ENCODE assay signal across 23 mouse cellular contexts in genomic region chr2:62394800-62395199, GRCm38 (mm10). TPM values are rescaled to one million over a fixed set of nuclear protein-coding genes. Genes with fewer than 3 reads are reported as not detected.
DNase-seq lines count a peak whose midpoint lies in the region; ATAC-seq and TF ChIP-seq lines count a peak whose summit lies in the region.
"Had no signal": no experiment of that assay in that cellular context is flagged by ENCODE, and none has a peak within 500 bp of the region (broad histone marks: within the 10 kb centered on the region; RNA-seq: fewer than 3 reads in every experiment).

No protein-coding gene starts in this region.

- intact Hi-C loops in left cerebral cortex, postnatal 10 days (cut with DNase I), result no loop called here

- no peaks in the 10 kb centered on the region for H3K36me3 ChIP-seq in kidney, adult 2 months (ENCODE audit: control insufficient read depth, insufficient read depth, low read length)
- H3K36me3 ChIP-seq in thymus, adult 2 months (ENCODE audit: control insufficient read depth, insufficient read depth, low read length), result no peaks in the 10 kb centered on the region
- H3K36me3 ChIP-seq: embryonic facial prominence, embryonic 13.5 days; G1E; heart, embryonic 15.5 days; hindbrain, embryonic 13.5 days; limb, embryonic 10.5 days; liver, embryonic 12.5 days; midbrain, embryonic 13.5 days had no signal

- 91% methylated on average over 3 of the region's 3 CpGs for WGBS in kidney, adult 2 months
- 8% methylated on average over 3 of the region's 3 CpGs for WGBS in thymus, adult 2 months

- no peak overlapping the region for H3K4me3 ChIP-seq in kidney, adult 2 months (ENCODE audit: insufficient read depth, low read depth, low read length)
- H3K4me3 ChIP-seq in thymus, adult 2 months (ENCODE audit: control insufficient read depth, insufficient read depth, low read length), result no peak overlapping the region
- H3K4me3 ChIP-seq: embryonic facial prominence, embryonic 13.5 days; gastrocnemius, adult 2 months; heart, embryonic 15.5 days; hindbrain, embryonic 13.5 days; layer of hippocampus, adult 2 months; limb, embryonic 10.5 days; liver, embryonic 12.5 days; midbrain, embryonic 13.5 days had no signal

- peak; percentile 85 for ATAC-seq in inflammation-experienced regulatory T-cells, adult 6 months
- ATAC-seq: intestine, postnatal 0 days; liver, embryonic 12.5 days; midbrain, embryonic 13.5 days had no signal

- H3K4me1 ChIP-seq in kidney, adult 2 months (ENCODE audit: control insufficient read depth, insufficient read depth, low read length), result peaks cover 10% of the 10 kb centered on the region; the same call in 1 of the 2 replicates
- H3K4me1 ChIP-seq in thymus, adult 2 months (replicated peaks; ENCODE audit: control insufficient read depth, insufficient read depth, low read length), result peaks cover 19% of the 10 kb centered on the region
- H3K4me1 ChIP-seq: embryonic facial prominence, embryonic 13.5 days; heart, embryonic 15.5 days; hindbrain, embryonic 13.5 days; limb, embryonic 10.5 days; midbrain, embryonic 13.5 days had no signal

- DNase-seq in kidney, adult 2 months, result no peak
- DNase-seq in kidney, postnatal 10 days, result no peak
- DNase-seq in thymus, adult 2 months, result no peak
- no peak for DNase-seq in thymus, postnatal 36 days
- peak; percentile 41 for DNase-seq in thymus, postnatal 4 days
- no peak for DNase-seq in left cerebral cortex, postnatal 10 days (ENCODE audit: extremely low spot score in 1 of 2, low spot score in 2 of 2)
- no peak for DNase-seq in neural tube, embryonic 10.5 days (ENCODE audit: extremely low spot score, low spot score)
- DNase-seq: adrenal gland, adult 2 months; cerebellum, adult 9-11 months; gastrocnemius, adult 2 months; right cerebral cortex, adult 18-20 months had no signal

- no peak for TF ChIP-seq POLR2A in kidney, adult 2 months (IDR thresholded peaks at IDR 0.05; ENCODE audit: low read depth, low read length)
- TF ChIP-seq POLR2A in thymus, adult 2 months (IDR thresholded peaks at IDR 0.05; ENCODE audit: control insufficient read depth, extremely low read depth, insufficient read depth, low read length, poor library complexity), result no peak

- peak overlapping the region; percentile 16; the same call in 1 of the 2 replicates for H3K27ac ChIP-seq in kidney, adult 2 months (ENCODE audit: insufficient read depth, low read depth, low read length)
- peak overlapping the region; percentile 57; the same call in 1 of the 2 replicates for H3K27ac ChIP-seq in thymus, adult 2 months (ENCODE audit: control insufficient read depth, insufficient read depth, low read length)
- H3K27ac ChIP-seq: embryonic facial prominence, embryonic 13.5 days; gastrocnemius, adult 2 months; heart, embryonic 15.5 days; hindbrain, embryonic 13.5 days; kidney, postnatal 0 days; layer of hippocampus, adult 2 months; limb, embryonic 10.5 days; liver, embryonic 12.5 days; macrophage; midbrain, embryonic 13.5 days had no signal

- H3K27me3 ChIP-seq in kidney, adult 2 months (replicated peaks; ENCODE audit: control insufficient read depth, insufficient read depth, low read length), result no peaks in the 10 kb centered on the region
- H3K27me3 ChIP-seq in thymus, adult 2 months (ENCODE audit: control insufficient read depth, insufficient read depth, low read length), result no peaks in the 10 kb centered on the region
- H3K27me3 ChIP-seq: embryonic facial prominence, embryonic 13.5 days; heart, embryonic 15.5 days; hindbrain, embryonic 13.5 days; liver, embryonic 12.5 days; midbrain, embryonic 13.5 days had no signal

- no peak for TF ChIP-seq CTCF in kidney, adult 2 months (conservative IDR thresholded peaks at IDR 0.05; ENCODE audit: insufficient read depth, insufficient read length, low read depth, low read length)
- TF ChIP-seq CTCF in thymus, adult 2 months (IDR thresholded peaks at IDR 0.05; ENCODE audit: borderline replicate concordance, control insufficient read depth, extremely low read depth, insufficient read depth, low read length, poor library complexity), result no peak

RNA-seq across cellular contexts. Expression of gene Dpp4, which starts 17.2 kb away (rescaled TPM):
- 21.4 and 24.0 TPM in 2 replicates for polyA plus RNA-seq in kidney, adult 2 months (2012; rRNA removed)
- 20.0 and 23.5 TPM in 2 replicates for polyA plus RNA-seq in thymus, adult 2 months (2012; rRNA removed)
- 100 to 1,000 TPM in 2 of 3 experiments, 10 to 100 TPM in 1; 56.6 to 101 (median 101) TPM for polyA plus RNA-seq in inflammation-experienced regulatory T-cells, adult 6 months (2017; shearing (Covaris generic))
- 1 to 10 TPM; 2.9 to 5.5 TPM for total RNA-seq in left cerebral cortex, postnatal 10 days (2021)
